Mouse (Mus musculus): ENCODE data around the gene Cdkal1.
A peak's percentile ranks its signal among the peaks of the same experiment; 100 is the strongest.

Cdkal1 gene

GRCm38 (mm10) chr13:29855281-29856031, at the start of gene Cdkal1:
Cdkal1 (minus strand) TSS chr13:29855674.
- peak; percentile 96 for DNase-seq (ENCODE audit: low read depth, low spot score)

GRCm38 (mm10) chr13:29903341-29903740, 47.9 kb upstream of the Cdkal1 start:
- peak; percentile 16 for DNase-seq (ENCODE audit: low read depth, low spot score)

- no peak for DNase-seq (ENCODE audit: low read depth, low spot score)
These were observed 47.2 kb upstream of the Cdkal1 start for GRCm38 (mm10) chr13:29902676-29903075.

GRCm38 (mm10) chr13:29901641-29902040, 46.2 kb upstream of the Cdkal1 start:
- DNase-seq (ENCODE audit: low read depth, low spot score): peak; percentile 75

- DNase-seq (ENCODE audit: low read depth, low spot score): no peak
These were observed 11.3 kb upstream of the Cdkal1 start for GRCm38 (mm10) chr13:29866780-29867179.

- DNase-seq (ENCODE audit: low read depth, low spot score): no peak
These were observed 8.9 kb upstream of the Cdkal1 start for GRCm38 (mm10) chr13:29864331-29864730.

- DNase-seq (ENCODE audit: low read depth, low spot score): no peak
These were observed 4.6 kb upstream of the Cdkal1 start for GRCm38 (mm10) chr13:29860087-29860486.

GRCm38 (mm10) chr13:29857436-29857835, 2.0 kb upstream of the Cdkal1 start:
- DNase-seq (ENCODE audit: low read depth, low spot score): peak; percentile 84

GRCm38 (mm10) chr13:29854876-29855275, 598 bp downstream of the Cdkal1 start:
- no peak for DNase-seq (ENCODE audit: low read depth, low spot score)

GRCm38 (mm10) chr13:29838409-29839047, 16.9 kb downstream of the Cdkal1 start:
- peak; percentile 73 for DNase-seq (ENCODE audit: low read depth, low spot score)

- peak; percentile 82 for DNase-seq (ENCODE audit: low read depth, low spot score)
These were observed 20.3 kb downstream of the Cdkal1 start for GRCm38 (mm10) chr13:29835170-29835569.

GRCm38 (mm10) chr13:29833751-29834150, 21.7 kb downstream of the Cdkal1 start:
- DNase-seq (ENCODE audit: low read depth, low spot score): peak; percentile 23

GRCm38 (mm10) chr13:29831126-29831525, 24.3 kb downstream of the Cdkal1 start:
- DNase-seq (ENCODE audit: low read depth, low spot score): no peak

- DNase-seq (ENCODE audit: low read depth, low spot score): no peak
These were observed 27.4 kb downstream of the Cdkal1 start for GRCm38 (mm10) chr13:29828032-29828431.

GRCm38 (mm10) chr13:29826469-29826868, 29.0 kb downstream of the Cdkal1 start:
- peak; percentile 38 for DNase-seq (ENCODE audit: low read depth, low spot score)

GRCm38 (mm10) chr13:29826041-29826440, 29.4 kb downstream of the Cdkal1 start:
- peak; percentile 10 for DNase-seq (ENCODE audit: low read depth, low spot score)

GRCm38 (mm10) chr13:29824797-29825196, 30.7 kb downstream of the Cdkal1 start:
- peak; percentile 5 for DNase-seq (ENCODE audit: low read depth, low spot score)

- no peak for DNase-seq (ENCODE audit: low read depth, low spot score)
These were observed 31.1 kb downstream of the Cdkal1 start for GRCm38 (mm10) chr13:29824326-29824725.

- DNase-seq (ENCODE audit: low read depth, low spot score): peak; percentile 93
These were observed 31.6 kb downstream of the Cdkal1 start for GRCm38 (mm10) chr13:29823906-29824305.

GRCm38 (mm10) chr13:29823487-29823886, 32.0 kb downstream of the Cdkal1 start:
- DNase-seq (ENCODE audit: low read depth, low spot score): no peak

GRCm38 (mm10) chr13:29819910-29820583, 35.4 kb downstream of the Cdkal1 start:
- DNase-seq (ENCODE audit: low read depth, low spot score): no peak

GRCm38 (mm10) chr13:29819147-29819546, 36.3 kb downstream of the Cdkal1 start:
- no peak for DNase-seq (ENCODE audit: low read depth, low spot score)
